Mouse (Mus musculus) liver, embryonic 14.5 days (tissue): Measurements from ENCODE around the gene Napsa.

Experiments used
- CTCF ChIP-seq: IDR thresholded peaks from 2 replicates; pipeline ENCODE4 v1.5.1; 2016; ENCODE audit warnings: antibody characterized with exemption, low read depth, control low read depth
- EP300 ChIP-seq: IDR thresholded peaks from 2 replicates; pipeline ENCODE4 v1.6.1; 2016; ENCODE audit warnings: antibody characterized with exemption, low read depth

DNA sequence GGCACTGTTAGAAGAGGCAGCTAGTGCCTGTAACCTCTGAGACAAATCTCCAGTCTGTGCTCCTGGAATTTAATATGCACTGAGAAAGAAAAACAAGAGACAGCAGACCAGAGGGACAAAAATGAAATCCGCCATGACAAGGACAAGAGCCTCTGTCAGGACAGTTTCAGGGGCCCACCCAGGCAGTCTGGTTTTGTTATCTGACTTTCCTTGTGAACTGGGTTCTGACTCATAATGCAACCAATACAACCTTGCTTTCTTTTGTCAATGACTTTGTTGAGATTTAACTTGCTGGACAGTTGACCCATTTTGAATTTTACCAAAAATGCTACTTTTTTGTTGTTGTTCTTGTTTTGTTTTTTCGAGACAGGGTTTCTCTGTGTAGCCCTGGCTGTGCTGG, 14.6 kb upstream of the Napsa start:
- TF ChIP-seq EP300 (no peak), CTCF (no peak)
